Mouse (Mus musculus) testis, adult 2 months (tissue): ENCODE measurements around the gene Cby3. TPM values are rescaled to one million over a fixed set of nuclear protein-coding genes. Genes with fewer than 3 reads are reported as not detected.

Experiments
- H3K27ac ChIP-seq: fragments of 200-500 bp; 2 replicates; pipeline ENCODE4 v1.5.1; 2012; ENCODE audit warnings: low read depth, low read length; ENCODE audit not compliant: control insufficient read depth, insufficient read depth
- H3K27me3 ChIP-seq: fragments of 200-500 bp; 2 replicates; pipeline ENCODE4 v1.6.1; 2012; ENCODE audit warnings: mild to moderate bottlenecking, low read length, moderate library complexity; ENCODE audit not compliant: control insufficient read depth, insufficient read depth
- H3K36me3 ChIP-seq: fragments of 200-500 bp; 2 replicates; pipeline ENCODE4 v1.6.1; 2012; ENCODE audit warnings: mild to moderate bottlenecking, low read length; ENCODE audit not compliant: control insufficient read depth, insufficient read depth
- H3K4me1 ChIP-seq: fragments of 200-500 bp; 2 replicates; pipeline ENCODE4 v1.6.1; 2012; ENCODE audit warnings: low read length; ENCODE audit not compliant: control insufficient read depth, insufficient read depth
- H3K4me3 ChIP-seq: fragments of 200-500 bp; 2 replicates; pipeline ENCODE4 v1.5.1; 2012; ENCODE audit warnings: low read depth, mild to moderate bottlenecking, low read length, moderate library complexity, mixed read lengths; ENCODE audit not compliant: control insufficient read depth
- CTCF ChIP-seq: fragments of 200-500 bp; IDR thresholded peaks from 2 replicates; pipeline ENCODE4 v1.5.1; 2012; ENCODE audit warnings: low read depth, mild to moderate bottlenecking, inconsistent platforms, low read length, moderate library complexity; ENCODE audit not compliant: control insufficient read depth, insufficient read depth, insufficient replicate concordance
- POLR2A ChIP-seq: fragments of 200-500 bp; IDR thresholded peaks from 2 replicates; pipeline ENCODE4 v1.6.1; 2012; ENCODE audit warnings: low read depth, mild to moderate bottlenecking, inconsistent platforms, low read length, moderate library complexity; ENCODE audit not compliant: control insufficient read depth
- polyA plus RNA-seq: library from polyadenylated mRNA; depleted of rRNA; stranded (reverse); fragments of >200 nt; gene quantifications from 2 replicates; pipeline ENCODE4 v1.2.3, GENCODE M21; 2012

Cby3 gene
- polyA plus RNA-seq, 1 experiment: 112 TPM

DNA sequence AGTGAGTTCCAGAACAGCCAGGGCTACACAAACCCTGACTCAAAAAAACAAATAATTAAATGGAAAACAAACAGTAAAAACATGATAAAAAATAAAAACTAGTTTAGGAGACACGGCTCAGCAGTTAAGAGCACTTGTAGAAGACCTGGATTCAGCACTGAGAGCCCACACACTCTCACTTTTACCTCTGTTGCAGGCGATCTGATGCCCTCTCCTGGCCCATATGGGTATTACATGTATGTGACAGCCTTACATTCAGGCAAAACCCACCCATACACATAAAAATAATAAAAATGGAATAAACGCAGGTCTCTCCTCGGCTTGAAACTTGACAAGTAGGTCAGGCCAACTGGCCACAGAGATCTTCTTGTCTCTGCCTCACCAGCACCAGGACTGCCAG lies 10.3 kb downstream of the Cby3 start:
- H3K4me1 ChIP-seq: peaks cover 5% of the 10 kb centered on the region
- TF ChIP-seq POLR2A (no peak), CTCF (peak; percentile 39; the same call in 1 of the 2 replicates)
- H3K36me3 ChIP-seq: no peaks in the 10 kb centered on the region
- H3K27ac ChIP-seq: no peak overlapping the region
- no peaks in the 10 kb centered on the region for H3K27me3 ChIP-seq
- no peak overlapping the region for H3K4me3 ChIP-seq

DNA sequence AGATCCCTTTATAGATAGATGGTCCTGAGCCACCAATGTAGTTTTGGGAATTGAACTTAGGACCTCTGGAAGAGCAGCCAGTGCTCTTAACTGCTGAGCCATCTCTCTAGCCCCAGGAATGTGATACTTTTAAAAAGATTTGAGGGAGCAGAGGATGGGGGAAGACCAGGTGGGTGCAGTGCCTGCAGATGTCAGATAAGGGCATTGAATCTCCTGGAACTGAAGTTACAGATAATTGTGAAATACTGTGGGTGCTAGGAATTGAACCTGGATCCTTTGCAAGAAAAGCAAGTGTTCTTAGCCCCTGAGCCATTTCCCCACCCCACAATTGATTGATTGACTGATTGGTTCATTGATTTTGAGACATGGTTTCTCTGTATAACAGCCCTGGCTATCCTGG lies 11.1 kb downstream of the Cby3 start:
- Histone ChIP-seq H3K4me1 (peaks cover 3% of the 10 kb centered on the region), H3K27ac (no peak overlapping the region), H3K27me3 (no peaks in the 10 kb centered on the region), H3K36me3 (no peaks in the 10 kb centered on the region), H3K4me3 (no peak overlapping the region)
- TF ChIP-seq POLR2A (no peak), CTCF (no peak)

DNA sequence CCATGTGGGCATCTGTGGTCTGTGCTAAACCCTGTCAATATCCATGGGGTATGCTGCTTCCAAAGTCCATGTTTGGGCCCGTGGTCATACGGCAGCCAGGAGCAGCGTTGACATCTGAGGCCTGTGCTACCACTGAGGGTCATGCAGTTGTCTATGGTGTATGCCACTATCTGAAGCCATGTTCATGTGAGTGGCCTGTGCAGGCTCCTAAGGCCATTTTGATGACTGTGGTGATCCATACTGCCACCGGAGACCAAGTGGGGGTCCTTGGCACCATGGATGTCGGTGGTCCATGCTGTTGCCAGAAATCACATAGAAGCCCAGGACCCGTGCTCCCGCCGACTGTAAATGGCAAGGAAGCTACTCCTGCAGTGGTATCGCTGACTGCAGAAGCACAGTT lies 13.3 kb downstream of the Cby3 start:
- no peak for TF ChIP-seq CTCF
- no peak for TF ChIP-seq POLR2A

DNA sequence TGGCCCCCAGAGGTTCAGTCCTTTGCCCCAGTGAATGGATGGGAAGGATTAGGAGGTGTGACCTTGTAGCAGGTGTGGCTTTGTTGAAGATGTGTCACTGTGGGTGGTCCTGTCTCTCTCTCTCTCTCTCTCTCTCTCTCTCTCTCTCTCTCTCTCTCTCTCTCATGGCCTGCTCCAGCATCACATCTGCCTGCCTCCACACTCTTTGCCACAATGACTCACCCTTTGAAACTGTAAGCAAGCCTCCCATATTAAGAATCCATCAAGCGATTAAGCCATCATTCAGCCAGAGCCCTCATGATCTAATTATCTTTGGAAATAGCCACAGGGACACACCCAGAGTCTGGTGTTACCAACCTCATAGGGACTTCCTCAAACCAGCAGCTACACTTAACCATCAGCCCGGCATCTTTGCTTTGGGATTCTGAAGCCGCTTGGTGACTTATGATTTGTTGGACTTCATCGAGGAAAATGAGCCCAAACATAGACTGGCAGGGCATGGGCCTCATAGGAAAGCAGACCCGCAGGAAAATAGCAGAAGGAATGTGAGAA lies 15.2 kb downstream of the Cby3 start:
- no peak for TF ChIP-seq CTCF
- no peak for TF ChIP-seq POLR2A
- Histone ChIP-seq H3K36me3 (no peaks in the 10 kb centered on the region), H3K27me3 (no peaks in the 10 kb centered on the region), H3K4me1 (peaks cover 12% of the 10 kb centered on the region), H3K4me3 (no peak overlapping the region), H3K27ac (no peak overlapping the region)

More for the DNA sequence above, 13.3 kb downstream of the Cby3 start:
- Histone ChIP-seq H3K27me3 (no peaks in the 10 kb centered on the region), H3K36me3 (no peaks in the 10 kb centered on the region), H3K4me3 (no peak overlapping the region), H3K4me1 (peaks cover 12% of the 10 kb centered on the region), H3K27ac (no peak overlapping the region)

DNA sequence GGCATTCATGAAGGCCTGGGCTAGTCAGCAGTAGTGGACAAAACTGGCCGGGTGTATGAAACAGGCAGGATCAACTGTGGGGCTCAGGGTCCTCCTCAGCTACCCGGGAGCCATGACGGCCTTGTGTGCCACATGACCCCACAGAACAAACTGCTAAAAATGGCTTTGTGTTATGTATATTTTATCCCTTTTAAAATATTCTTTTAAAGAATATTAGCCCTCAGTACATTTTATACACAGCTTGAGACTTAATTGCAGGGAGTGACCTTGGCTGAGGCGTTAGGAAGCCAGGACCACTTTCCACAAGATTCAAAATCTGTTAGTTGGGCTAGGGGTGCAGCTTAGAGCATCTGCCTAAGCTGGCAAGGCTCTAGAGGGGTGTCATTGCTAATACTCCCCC lies 16.7 kb downstream of the Cby3 start:
- H3K4me1 ChIP-seq: peaks cover 12% of the 10 kb centered on the region
- H3K4me3 ChIP-seq: peak overlapping the region; percentile 93
- H3K27ac ChIP-seq: peak overlapping the region; percentile 10
- no peaks in the 10 kb centered on the region for H3K36me3 ChIP-seq
- TF ChIP-seq POLR2A (no peak), CTCF (no peak)
- no peaks in the 10 kb centered on the region for H3K27me3 ChIP-seq

DNA sequence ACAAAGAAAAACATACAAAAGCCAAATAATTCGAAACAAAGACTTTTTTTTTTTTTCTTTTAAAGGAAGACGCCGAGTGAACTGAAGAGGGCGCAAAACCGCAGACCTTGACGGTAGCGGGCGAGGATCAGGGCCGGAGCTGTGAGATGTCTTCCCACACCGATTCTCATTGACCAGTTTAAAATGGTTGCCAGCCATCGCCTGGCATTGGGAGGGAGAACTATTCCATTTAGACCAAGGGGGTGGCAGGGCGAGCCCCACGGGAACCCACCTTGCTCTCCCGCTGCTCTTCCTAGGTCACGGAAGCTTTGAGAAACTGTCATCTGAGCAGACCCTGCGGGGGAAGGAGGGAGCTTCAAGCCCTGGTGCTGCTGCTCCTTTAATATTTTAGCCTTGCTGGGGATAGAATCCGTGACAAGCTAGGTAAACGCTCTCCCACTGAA lies 17.2 kb downstream of the Cby3 start:
- peaks cover 16% of the 10 kb centered on the region for H3K4me1 ChIP-seq
- H3K4me3 ChIP-seq: peak overlapping the region; percentile 93
- peak overlapping the region; percentile 51 for H3K27ac ChIP-seq
- no peaks in the 10 kb centered on the region for H3K36me3 ChIP-seq
- TF ChIP-seq POLR2A: 0 out of 2 replicates have a peak, but pooled peaks have one; percentile 45
- TF ChIP-seq CTCF: no peak; the same call in 1 of the 2 replicates
- H3K27me3 ChIP-seq: no peaks in the 10 kb centered on the region

DNA sequence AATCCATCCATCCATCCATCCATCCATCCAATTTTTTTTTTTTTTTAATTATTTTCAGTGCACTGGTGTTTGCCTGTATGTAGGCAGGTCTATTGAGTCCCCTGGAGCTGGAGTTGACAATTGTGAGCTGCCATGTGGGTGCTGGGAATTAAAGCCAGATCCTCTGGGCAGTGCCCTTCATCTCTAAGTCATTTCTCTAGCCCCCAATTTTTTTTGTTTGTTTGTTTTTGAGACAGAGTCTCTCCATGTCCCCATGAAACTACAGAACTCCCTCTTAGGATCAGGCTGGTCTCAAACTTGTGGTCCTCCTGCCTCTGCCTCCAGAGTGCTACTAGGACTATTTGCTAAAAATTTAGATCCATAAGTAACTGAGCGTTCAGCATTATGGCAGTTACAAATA lies 17.6 kb downstream of the Cby3 start:
- peak overlapping the region; percentile 93 for H3K4me3 ChIP-seq
- TF ChIP-seq CTCF: no peak
- no peak for TF ChIP-seq POLR2A

DNA sequence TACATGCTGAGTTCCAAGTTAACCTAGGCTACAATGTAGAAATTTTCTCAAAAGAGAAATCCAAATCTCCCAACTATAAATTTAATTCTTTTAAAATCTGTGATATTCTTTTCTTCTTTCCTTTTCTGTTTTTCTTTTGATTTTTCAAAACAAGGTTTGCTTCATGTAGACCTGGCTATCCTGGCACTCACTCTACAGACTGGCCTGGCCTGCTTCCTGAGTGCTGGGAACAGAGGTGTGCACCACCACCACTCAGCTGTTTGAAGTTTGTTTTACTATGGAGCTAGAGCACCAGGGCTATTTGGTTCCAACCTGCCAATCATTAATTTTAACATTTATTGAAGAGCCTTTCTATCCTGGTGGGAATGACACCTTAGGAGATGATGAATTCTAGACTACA lies 18.8 kb downstream of the Cby3 start:
- no peak overlapping the region for H3K27ac ChIP-seq
- no peaks in the 10 kb centered on the region for H3K27me3 ChIP-seq
- TF ChIP-seq POLR2A: no peak
- TF ChIP-seq CTCF: no peak
- H3K4me1 ChIP-seq: peaks cover 16% of the 10 kb centered on the region
- H3K36me3 ChIP-seq: no peaks in the 10 kb centered on the region; the same call in 1 of the 2 replicates
- H3K4me3 ChIP-seq: no peak overlapping the region

More for the DNA sequence above, 17.6 kb downstream of the Cby3 start:
- Histone ChIP-seq H3K27me3 (no peaks in the 10 kb centered on the region), H3K36me3 (no peaks in the 10 kb centered on the region), H3K27ac (no peak overlapping the region; the same call in 1 of the 2 replicates), H3K4me1 (peaks cover 16% of the 10 kb centered on the region)
